Mouse (Mus musculus) A20 (cell line): ENCODE measurements around the gene Cnn3.

Source experiments
- DNase-seq: peaks from one replicate; pipeline ENCODE4 v3.0.0-alpha.2; 2011; ENCODE audit warnings: low read depth, low spot score

Gene Cnn3

DNA sequence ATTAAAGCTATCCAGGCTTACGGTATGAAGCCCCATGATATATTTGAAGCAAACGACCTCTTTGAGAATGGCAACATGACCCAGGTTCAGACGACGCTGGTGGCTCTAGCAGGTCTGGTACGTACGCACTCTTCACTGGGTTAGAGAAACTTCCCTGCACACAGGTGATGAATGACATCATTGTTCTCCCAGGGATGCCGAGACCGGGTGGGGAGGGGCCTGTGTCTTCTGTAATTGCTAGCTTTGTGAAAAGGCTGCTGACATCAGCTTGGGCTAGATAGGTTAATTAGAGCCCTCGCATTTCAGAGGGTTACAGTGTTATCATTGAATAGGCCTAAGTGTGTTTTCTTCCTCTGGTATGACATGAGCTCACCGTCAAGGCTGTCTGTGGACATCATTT, 25.1 kb downstream of the Cnn3 start:
- DNase-seq = no peak

DNA sequence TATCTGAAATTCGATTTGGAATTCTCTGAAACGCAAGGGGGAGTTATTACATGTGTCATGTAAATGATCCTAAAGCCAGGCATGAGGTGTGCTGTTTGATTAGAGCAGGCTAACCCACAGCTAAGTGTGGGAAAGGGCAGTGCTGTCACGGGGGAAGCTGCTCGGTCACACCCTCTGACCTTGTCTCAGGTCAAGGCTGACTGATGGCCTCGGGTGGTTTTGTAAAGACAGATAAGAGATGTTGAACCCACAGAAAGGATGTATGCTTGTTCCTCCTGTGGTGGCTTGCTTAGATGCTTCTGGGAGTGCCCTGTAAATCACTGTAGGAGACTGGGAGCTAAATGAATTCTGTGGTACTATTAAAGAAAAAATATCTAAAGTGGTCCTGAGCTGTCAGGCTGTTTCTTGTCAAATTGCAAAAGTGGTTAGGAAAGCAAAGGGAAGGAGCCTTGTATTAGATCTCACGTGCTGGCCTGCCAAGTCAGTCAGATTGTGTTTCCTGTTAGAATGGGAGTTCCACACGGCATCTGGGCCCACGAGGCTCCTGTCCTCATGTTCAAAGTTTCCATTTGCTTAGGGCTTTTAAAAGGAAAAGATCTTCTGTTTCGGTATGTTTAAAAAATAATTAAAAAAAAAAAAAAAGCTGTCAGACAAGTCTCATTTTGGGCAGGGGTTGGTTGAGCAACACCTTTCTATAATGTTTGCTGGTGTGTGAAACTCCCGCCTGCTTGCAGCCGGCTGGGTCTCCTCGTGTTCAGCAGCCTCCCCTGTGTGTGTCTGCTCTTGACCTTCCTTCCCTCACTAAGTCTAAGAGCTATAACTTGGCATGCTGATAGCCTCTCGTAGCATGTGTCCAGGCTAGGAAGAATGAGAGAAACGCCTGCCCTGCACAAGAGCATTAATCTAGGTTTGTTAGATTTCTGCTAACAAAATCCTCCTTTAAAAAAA, 32.5 kb downstream of the Cnn3 start:
- no peak for DNase-seq

DNA sequence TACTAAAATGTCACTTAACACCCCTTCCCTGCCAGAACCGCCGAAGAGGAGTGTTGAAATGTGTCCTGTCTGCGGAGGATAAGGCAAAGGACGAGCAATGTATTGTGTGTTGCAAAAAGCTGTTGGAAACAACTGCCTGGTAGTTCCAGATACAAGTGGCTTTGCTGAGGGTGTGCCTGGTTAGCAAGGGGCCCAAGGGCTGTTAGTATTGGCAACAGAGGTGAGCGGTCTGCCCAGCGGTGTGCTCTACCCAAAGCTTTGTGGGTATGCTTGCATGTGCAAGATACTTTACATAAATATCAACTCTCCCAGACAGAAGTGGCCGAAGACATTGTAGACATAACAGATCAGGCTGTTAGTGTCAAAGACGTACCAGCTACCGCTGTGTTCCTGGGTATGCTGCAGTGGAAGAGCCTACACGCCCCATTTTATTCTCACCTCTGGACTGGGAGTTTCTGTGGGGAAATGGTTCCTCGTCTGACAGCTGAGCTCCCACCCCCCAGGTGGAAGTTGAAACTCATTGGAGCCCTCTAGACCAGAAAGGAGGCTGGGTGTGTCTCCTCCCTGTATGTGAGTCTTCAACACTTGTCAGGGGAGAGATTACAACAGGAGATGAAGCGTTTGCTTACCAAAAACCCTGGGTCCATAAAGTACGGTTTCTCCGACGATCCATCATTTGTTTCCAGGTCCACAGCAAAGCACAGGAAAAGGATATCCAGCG, 34.3 kb downstream of the Cnn3 start:
- DNase-seq = no peak

- no peak for DNase-seq
Observed at GRCm38 (mm10) chr3:121461477-121461876, 35.2 kb downstream of the Cnn3 start.

GRCm38 (mm10) chr3:121462782-121463181, 36.5 kb downstream of the Cnn3 start:
- DNase-seq = no peak

GRCm38 (mm10) chr3:121464733-121465305, 38.5 kb downstream of the Cnn3 start:
- DNase-seq = no peak

GRCm38 (mm10) chr3:121465795-121466194, 39.5 kb downstream of the Cnn3 start:
- DNase-seq = no peak

- DNase-seq = no peak
Observed at GRCm38 (mm10) chr3:121467094-121467552, 40.8 kb downstream of the Cnn3 start.

DNA sequence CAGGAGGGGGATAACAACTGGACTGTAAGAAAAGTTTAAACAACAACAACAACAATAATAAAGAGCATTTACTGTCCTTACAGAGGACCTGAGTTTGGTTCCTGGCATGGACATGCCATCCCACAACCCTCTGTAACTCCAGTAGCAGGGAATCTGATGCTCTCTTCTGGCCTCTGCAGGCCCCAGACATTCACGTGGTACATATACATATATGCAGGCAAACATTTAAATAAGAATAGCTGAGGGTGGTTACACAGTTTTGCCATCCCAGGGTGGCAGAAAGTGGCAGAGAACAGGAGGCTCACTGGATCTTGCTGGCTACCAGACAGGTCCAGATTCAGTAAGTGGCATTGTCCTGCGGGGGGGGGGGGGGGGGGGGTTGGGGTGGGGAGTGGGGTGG, 41.8 kb downstream of the Cnn3 start:
- DNase-seq = no peak

GRCm38 (mm10) chr3:121469185-121469975, 43.1 kb downstream of the Cnn3 start:
- DNase-seq = no peak

DNA sequence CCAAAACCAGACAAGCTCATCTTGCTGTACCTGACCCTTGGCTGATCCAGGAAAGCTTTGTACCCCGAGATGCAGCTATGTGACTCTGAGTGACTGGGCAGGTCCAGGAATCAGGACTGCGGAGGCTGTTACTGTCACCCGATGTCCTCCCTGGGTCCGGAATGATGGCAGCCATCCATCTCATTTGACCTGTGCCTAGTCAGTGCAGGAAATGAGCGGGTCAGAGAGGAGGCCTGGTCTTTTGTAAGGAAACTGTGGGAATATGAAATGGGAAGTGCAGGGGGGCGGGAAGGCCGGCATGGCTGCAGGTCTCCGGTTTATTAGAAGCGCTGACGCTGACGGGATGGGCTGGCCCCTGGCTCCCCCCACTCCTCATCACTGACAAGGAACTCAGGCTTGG, 45.4 kb downstream of the Cnn3 start:
- no peak for DNase-seq

DNA sequence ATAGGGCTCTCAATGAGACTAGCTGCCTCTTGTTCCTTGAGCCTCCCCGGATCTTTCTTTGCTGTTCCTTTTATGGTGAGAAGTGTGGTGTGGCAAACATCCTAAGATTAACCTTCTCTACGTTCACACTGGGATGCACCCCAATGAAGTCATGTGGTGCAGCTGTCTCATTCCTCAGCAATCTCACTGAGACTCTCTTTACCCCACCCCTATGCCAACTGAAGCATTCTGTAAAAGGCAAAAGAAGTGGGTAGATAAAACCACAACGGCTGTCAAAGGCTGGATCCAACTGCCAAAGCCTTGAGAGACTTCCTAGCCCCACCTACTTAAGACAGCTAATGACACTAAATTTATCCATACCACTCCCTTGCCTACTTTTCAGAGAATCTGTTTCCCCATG, 48.4 kb downstream of the Cnn3 start:
- no peak for DNase-seq

- no peak for DNase-seq
Observed at GRCm38 (mm10) chr3:121480030-121480960, 54.0 kb downstream of the Cnn3 start.

DNA sequence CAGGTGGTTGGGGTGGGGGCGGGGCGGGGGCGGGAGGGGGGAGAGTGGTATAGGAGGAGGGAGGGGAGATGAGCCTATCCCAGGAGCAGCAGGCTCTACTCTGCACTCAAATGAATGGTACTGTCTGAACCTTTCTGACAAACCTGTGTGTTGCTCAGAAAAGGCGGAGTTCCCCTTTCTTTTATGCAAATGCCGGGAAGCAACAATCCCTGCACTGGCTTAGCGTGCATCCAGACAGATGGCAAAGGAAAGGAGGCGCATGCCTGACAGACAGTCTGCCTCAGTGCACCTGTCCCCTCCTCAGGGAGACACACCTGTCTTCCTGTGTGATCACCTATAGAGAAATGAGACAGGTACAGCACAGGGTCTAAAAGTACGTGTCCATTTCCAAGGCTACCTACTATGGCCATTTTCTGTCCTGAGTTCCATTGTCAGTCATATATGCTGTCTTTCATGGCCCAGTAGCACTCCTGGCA, 54.7 kb downstream of the Cnn3 start:
- DNase-seq = no peak

DNA sequence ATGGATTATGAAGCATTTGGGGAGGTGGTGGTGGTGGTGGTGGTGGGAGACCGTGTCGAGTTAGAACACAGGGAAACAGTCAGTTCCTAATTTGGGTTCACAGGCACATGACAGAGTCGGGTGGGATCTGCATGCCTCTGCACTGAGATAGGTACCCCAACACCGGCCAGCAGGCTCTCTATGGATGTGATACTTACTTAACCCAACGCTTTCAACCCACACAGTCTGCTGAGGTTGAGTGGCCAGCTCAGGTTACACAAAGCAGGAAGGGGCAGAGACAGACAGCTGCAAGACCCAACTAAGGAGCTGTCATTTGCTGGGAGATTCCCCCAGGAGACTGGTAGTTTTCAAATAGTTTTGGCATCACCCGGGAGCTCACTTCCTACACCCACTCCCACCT, 55.3 kb downstream of the Cnn3 start:
- DNase-seq = no peak

GRCm38 (mm10) chr3:121483266-121484161, 57.2 kb downstream of the Cnn3 start:
- DNase-seq = no peak

- DNase-seq = no peak
Observed at GRCm38 (mm10) chr3:121485201-121485600, 58.9 kb downstream of the Cnn3 start.

DNA sequence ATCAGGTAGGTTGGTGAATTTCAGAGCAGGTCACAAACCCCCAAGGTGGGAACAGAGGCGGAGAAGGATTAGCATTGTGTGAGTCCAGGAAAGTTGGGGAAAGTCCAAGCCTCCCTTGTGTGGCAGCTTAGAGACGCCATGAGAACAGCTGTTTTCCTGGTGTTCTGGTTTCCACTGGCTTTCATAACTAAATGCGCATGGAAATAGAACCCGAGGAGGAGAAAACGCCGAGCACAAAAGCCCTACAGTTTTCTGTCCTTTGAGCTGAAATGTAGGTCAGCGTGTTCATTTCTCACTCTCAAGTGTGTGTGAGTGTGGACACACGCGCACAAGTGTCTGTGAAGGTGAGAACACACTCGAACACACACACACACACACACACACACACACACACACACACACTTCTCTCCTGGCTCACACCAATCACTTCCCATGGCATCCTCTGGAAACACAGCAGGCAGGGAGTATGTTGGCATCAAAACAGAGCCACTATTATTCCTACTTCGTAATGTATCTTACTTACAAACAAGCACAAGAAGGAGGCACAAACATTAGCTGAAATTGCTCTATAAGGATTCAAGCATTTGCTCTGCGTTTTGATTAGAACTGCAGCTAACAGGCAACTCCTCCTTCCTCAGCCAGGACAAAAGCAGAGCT, 63.3 kb downstream of the Cnn3 start:
- DNase-seq = no peak

DNA sequence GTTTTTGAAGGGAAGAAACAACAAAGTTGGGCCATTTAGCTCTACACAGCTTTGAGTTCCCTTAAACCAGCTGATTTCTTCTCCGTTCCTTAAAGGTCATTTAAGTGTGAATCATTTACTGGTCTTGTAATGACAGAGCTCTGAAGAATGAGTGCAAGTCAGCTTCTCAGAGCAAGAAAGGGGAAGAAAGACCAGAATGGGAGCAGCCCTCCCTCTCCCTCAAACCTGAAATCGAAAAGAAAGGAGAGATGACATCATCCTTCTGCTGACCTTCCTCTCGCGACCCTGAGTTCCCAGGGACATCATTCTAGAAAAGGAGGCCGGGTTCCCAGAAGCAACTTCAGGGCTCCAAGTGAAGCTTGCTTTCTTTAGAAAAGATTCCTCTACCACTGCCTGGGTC, 64.6 kb downstream of the Cnn3 start:
- no peak for DNase-seq
